Mouse (Mus musculus) spleen, postnatal 14 days (tissue): ENCODE measurements at regions not wholly inside any gene's neighbourhood (a gene's known extent, or its start where the extent isn't known, plus 50 kb on each side); places are given as distances from the start of the nearest gene placed in this dataset.

Experiments
- DNase-seq, 2 experiments: peaks; one replicate each; pipeline ENCODE4 v3.0.0; 2021 to 2022; ENCODE audit warnings: low spot score in 2 of 2

GRCm38 (mm10) chr7:138640492-138641165, 205.2 kb upstream of the Ppp2r2d start:
- no peak for DNase-seq

GRCm38 (mm10) chr7:138639541-138639940, 206.3 kb upstream of the Ppp2r2d start:
- DNase-seq = no peak

GRCm38 (mm10) chr7:138626061-138626460, 219.8 kb upstream of the Ppp2r2d start:
- no peak for DNase-seq

GRCm38 (mm10) chr7:138620896-138621655, 223.5 kb upstream of the Tcerg1l start:
- DNase-seq = no peak

- DNase-seq = no peak
Observed at GRCm38 (mm10) chr7:138620080-138620684, 222.7 kb upstream of the Tcerg1l start.

GRCm38 (mm10) chr7:138616468-138616867, 218.9 kb upstream of the Tcerg1l start:
- no peak for DNase-seq

GRCm38 (mm10) chr7:138609605-138610004, 212.1 kb upstream of the Tcerg1l start:
- no peak for DNase-seq

GRCm38 (mm10) chr7:138609124-138609523, 211.6 kb upstream of the Tcerg1l start:
- DNase-seq = no peak

- DNase-seq = no peak
Observed at GRCm38 (mm10) chr7:138606363-138606964, 208.9 kb upstream of the Tcerg1l start.

- DNase-seq = no peak
Observed at GRCm38 (mm10) chr7:138605923-138606322, 208.4 kb upstream of the Tcerg1l start.

GRCm38 (mm10) chr7:138601749-138602148, 204.2 kb upstream of the Tcerg1l start:
- no peak for DNase-seq

- DNase-seq = no peak
Observed at GRCm38 (mm10) chr7:138593344-138593743, 195.8 kb upstream of the Tcerg1l start.

GRCm38 (mm10) chr7:138567352-138567751, 169.8 kb upstream of the Tcerg1l start:
- DNase-seq = no peak

- DNase-seq = no peak
Observed at GRCm38 (mm10) chr7:138551629-138552028, 154.1 kb upstream of the Tcerg1l start.

- no peak for DNase-seq
Observed at GRCm38 (mm10) chr7:138547881-138548280, 150.4 kb upstream of the Tcerg1l start.

- no peak for DNase-seq
Observed at GRCm38 (mm10) chr7:138538048-138538831, 140.7 kb upstream of the Tcerg1l start.

GRCm38 (mm10) chr7:138526143-138526542, 128.6 kb upstream of the Tcerg1l start:
- DNase-seq = no peak

- DNase-seq = no peak
Observed at GRCm38 (mm10) chr7:138524936-138525335, 127.4 kb upstream of the Tcerg1l start.

GRCm38 (mm10) chr7:138514171-138514570, 116.6 kb upstream of the Tcerg1l start:
- DNase-seq = no peak

- no peak for DNase-seq
Observed at GRCm38 (mm10) chr7:138505205-138505604, 107.7 kb upstream of the Tcerg1l start.

GRCm38 (mm10) chr7:138503986-138504385, 106.5 kb upstream of the Tcerg1l start:
- no peak for DNase-seq

- no peak for DNase-seq
Observed at GRCm38 (mm10) chr7:138503016-138503415, 105.5 kb upstream of the Tcerg1l start.
